Mouse (Mus musculus) kidney, postnatal 14 days (tissue): Measurements from ENCODE around the gene Wapl.

ENCODE experiments used
- DNase-seq: peaks from one replicate; pipeline ENCODE4 v3.0.0; 2022; ENCODE audit warnings: mixed read lengths

Wapl gene

GRCm38 (mm10) chr14:34776719-34777385, 103.1 kb downstream of the Wapl start:
- no peak for DNase-seq

DNA sequence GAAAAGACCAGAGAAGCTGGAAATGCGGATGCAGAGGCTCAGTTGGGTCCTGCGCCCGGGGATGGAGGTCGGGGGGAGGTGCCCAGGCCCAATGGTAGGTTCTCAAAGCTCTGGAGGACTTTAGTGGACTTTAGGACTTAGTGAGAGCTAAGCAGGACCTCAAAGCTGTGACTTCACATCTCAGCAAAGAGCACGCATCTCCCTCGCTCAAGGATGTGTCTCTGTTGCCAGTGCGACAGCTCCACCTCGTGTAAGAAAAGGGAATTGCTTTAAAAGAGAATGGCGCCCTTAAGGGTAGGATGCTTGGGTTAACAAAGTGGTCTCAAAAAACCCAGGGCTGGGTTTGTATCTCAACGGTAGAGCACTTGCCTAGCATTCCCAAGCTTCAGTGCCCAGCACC, 104.1 kb downstream of the Wapl start:
- peak; percentile 55 for DNase-seq

- no peak for DNase-seq
These were observed 105.0 kb downstream of the Wapl start for GRCm38 (mm10) chr14:34778760-34779159.

- no peak for DNase-seq
These were observed 119.8 kb downstream of the Wapl start for GRCm38 (mm10) chr14:34793406-34794037.
